Mouse (Mus musculus) liver, embryonic 14.5 days (tissue): ENCODE measurements around the gene Myt1l. TPM values are rescaled to one million over a fixed set of nuclear protein-coding genes. Genes with fewer than 3 reads are reported as not detected.

Experiments used
- ATAC-seq: fragments of 200-750 bp; cut with Nextera tagmentation; 2 replicates; pipeline ENCODE4 v1.8.0; 2017; ENCODE audit warnings: moderate number of reproducible peaks, mild to moderate bottlenecking, moderate library complexity; ENCODE audit not compliant: insufficient read depth
- DNase-seq, 3 experiments: peaks; one replicate each; pipeline ENCODE4 v3.0.0-alpha.2; 2012 to 2013; ENCODE audit warnings: low read depth in 3 of 3, low spot score in 3 of 3
- H3K27ac ChIP-seq: fragments of 300-500 bp; sonication (generic); 2 replicates; pipeline ENCODE4 v1.5.1; 2014; ENCODE audit warnings: moderate library complexity, mild to moderate bottlenecking, control low read depth, inconsistent platforms
- H3K27me3 ChIP-seq: fragments of 300-500 bp; sonication (generic); 2 replicates; pipeline ENCODE4 v1.6.1; 2014; ENCODE audit warnings: mild to moderate bottlenecking, low read length, moderate library complexity; ENCODE audit not compliant: control insufficient read depth, insufficient read depth
- H3K36me3 ChIP-seq: fragments of 300-500 bp; sonication (generic); replicated peaks from 2 replicates; pipeline ENCODE4 v1.6.1; 2014; ENCODE audit warnings: low read depth; ENCODE audit not compliant: control insufficient read depth, insufficient read depth
- H3K4me1 ChIP-seq, 2 experiments: fragments of 200-500 bp in 1 of 2; fragments of 300-500 bp in 1 of 2; sonication (generic) in 1 of 2; replicated peaks; 2 replicates each; pipeline ENCODE4 v1.6.1; 2012 to 2014; ENCODE audit warnings: antibody characterized with exemption in 1 of 2, inconsistent platforms in 1 of 2, low read length in 1 of 2; ENCODE audit not compliant: control insufficient read depth in 2 of 2, insufficient read depth in 2 of 2
- H3K4me2 ChIP-seq: fragments of 300-500 bp; sonication (generic); 2 replicates; pipeline ENCODE4 v1.6.1; 2014; ENCODE audit warnings: low read depth, mild to moderate bottlenecking, control low read depth, moderate library complexity
- H3K4me3 ChIP-seq, 2 experiments: fragments of 200-500 bp in 1 of 2; fragments of 300-500 bp in 1 of 2; sonication (generic) in 1 of 2; 2 replicates each; pipeline ENCODE4 v1.5.1; 2012 to 2014; ENCODE audit warnings: low read depth in 2 of 2, low read length in 2 of 2, mild to moderate bottlenecking in 2 of 2, control low read depth in 1 of 2, inconsistent platforms in 1 of 2, moderate library complexity in 1 of 2; ENCODE audit not compliant: insufficient read depth in 1 of 2
- H3K9ac ChIP-seq: fragments of 300-500 bp; sonication (generic); replicated peaks from 2 replicates; pipeline ENCODE4 v1.6.1; 2014; ENCODE audit warnings: mild to moderate bottlenecking, control low read depth, moderate library complexity
- H3K9me3 ChIP-seq: fragments of 300-500 bp; sonication (generic); 2 replicates; pipeline ENCODE4 v1.6.1; 2016; ENCODE audit warnings: low read length, mixed read lengths; ENCODE audit not compliant: control insufficient read depth
- CTCF ChIP-seq: IDR thresholded peaks from 2 replicates; pipeline ENCODE4 v1.5.1; 2016; ENCODE audit warnings: antibody characterized with exemption, low read depth, control low read depth
- EP300 ChIP-seq: IDR thresholded peaks from 2 replicates; pipeline ENCODE4 v1.6.1; 2016; ENCODE audit warnings: antibody characterized with exemption, low read depth
- WGBS: fragments of 180-500 bp; shearing (Covaris S2); extraction: QIAGEN DNeasy Blood & Tissue Kit; methylation state at CpG from one replicate; pipeline ENCODE4 v1.1.7; 2014; ENCODE audit not compliant: insufficient replicate concordance; 5-methylcytosine and 5-hydroxymethylcytosine counted together
- polyA plus RNA-seq, 2 experiments: library from polyadenylated mRNA; depleted of rRNA in 1 of 2; stranded (reverse) in 1 of 2; unstranded in 1 of 2; fragments of >200 nt; fragmentation: Nextera tagmentation in 1 of 2; extraction: Ambion mirVana in 1 of 2; gene quantifications; 2 replicates each; pipeline versions ENCODE4 v1.2.1 to v1.2.3; 2012 to 2014

Gene Myt1l
- polyA plus RNA-seq, 2 experiments = not detected

DNA sequence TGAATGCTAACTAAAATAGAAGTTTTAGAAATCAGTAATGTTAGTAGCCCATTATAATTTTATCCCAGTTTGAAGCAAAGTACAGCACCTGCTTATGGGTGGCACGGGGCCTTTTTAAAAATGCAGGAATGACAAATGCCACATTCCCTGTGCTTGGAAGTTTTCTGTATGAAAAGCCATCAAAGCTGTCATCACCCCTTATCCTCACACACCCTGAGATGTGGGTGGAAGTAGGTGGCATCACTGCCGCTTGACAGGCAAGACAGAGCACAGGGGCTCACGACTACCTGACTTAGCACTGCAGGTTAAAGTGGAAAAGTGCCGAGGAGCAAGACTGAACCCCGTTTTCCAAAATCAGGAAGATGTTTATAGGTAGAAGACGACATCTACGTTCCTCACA, 310.2 kb downstream of the Myt1l start:
- Histone ChIP-seq H3K4me2 (no peak overlapping the region), H3K4me3 (no peak overlapping the region), H3K9me3 (no peaks in the 10 kb centered on the region), H3K9ac (no peak overlapping the region), H3K4me1 (no peaks in the 10 kb centered on the region), H3K36me3 (no peaks in the 10 kb centered on the region), H3K27ac (no peak overlapping the region), H3K27me3 (no peaks in the 10 kb centered on the region)
- WGBS = 58% methylated on average over 7 of the region's 7 CpGs
- no peak for ATAC-seq
- TF ChIP-seq EP300 (no peak), CTCF (no peak)
- DNase-seq = no peak

DNA sequence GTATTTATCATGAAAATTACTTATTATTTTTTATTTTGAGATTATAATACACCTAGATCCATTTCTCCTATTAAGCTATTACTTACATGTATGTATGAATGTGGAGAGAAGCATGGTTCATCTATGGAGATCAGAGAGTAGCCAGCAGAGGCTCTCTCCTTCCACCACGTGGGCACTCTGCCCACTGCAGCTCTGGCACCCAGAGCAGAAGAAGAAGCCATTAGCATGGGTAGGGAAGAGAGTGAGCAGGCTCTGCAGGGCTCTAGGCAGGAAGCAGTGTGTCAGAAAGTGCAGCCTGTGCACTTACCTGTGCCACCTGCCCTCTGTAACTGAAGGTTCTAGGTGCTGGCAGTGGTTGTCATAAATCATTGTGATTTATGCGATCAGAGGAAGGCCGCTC, 321.8 kb downstream of the Myt1l start:
- Histone ChIP-seq H3K27me3 (no peaks in the 10 kb centered on the region), H3K4me1 (no peaks in the 10 kb centered on the region), H3K9ac (no peak overlapping the region), H3K9me3 (no peaks in the 10 kb centered on the region), H3K36me3 (no peaks in the 10 kb centered on the region), H3K4me2 (no peak overlapping the region), H3K27ac (no peak overlapping the region), H3K4me3 (no peak overlapping the region)
- no peak for DNase-seq
- TF ChIP-seq CTCF = no peak
- TF ChIP-seq EP300 = no peak
- 51% methylated on average over 3 of the region's 3 CpGs for WGBS
- no peak for ATAC-seq

DNA sequence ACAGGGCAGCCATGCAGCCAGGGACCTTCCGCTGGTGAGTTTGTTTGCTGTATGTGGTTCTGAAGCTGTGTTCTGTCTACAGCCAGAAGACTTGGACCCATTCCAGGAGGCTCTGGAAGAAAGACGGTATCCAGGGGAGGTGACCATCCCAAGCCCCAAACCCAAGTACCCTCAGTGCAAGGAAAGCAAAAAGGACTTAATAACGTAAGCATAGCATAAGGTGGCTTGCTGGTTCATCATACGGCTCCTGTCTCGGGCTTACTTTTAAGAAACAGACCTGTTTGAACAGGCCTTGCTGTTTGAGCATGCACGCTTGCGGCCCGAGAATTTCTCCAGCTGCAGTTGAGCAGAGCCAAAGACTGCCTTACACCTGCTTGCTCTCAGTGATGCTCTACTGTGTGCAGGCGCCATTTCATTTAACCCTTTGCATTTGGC, 326.0 kb downstream of the Myt1l start:
- H3K9ac ChIP-seq = no peak overlapping the region

GRCm38 (mm10) chr12:29855007-29855406, 326.8 kb downstream of the Myt1l start:
- Histone ChIP-seq H3K9ac (no peak overlapping the region), H3K9me3 (no peaks in the 10 kb centered on the region), H3K4me2 (no peak overlapping the region), H3K4me3 (no peak overlapping the region), H3K4me1 (no peaks in the 10 kb centered on the region), H3K36me3 (no peaks in the 10 kb centered on the region), H3K27ac (no peak overlapping the region), H3K27me3 (no peaks in the 10 kb centered on the region)
- 26% methylated on average over 5 of the region's 5 CpGs for WGBS
- peak; percentile 55 for TF ChIP-seq CTCF
- no peak for TF ChIP-seq EP300
- ATAC-seq = no peak
- DNase-seq = no peak

More for the DNA sequence above, 326.0 kb downstream of the Myt1l start:
- no peak for TF ChIP-seq EP300
- TF ChIP-seq CTCF = no peak
- no peak for DNase-seq
- Histone ChIP-seq H3K4me2 (no peak overlapping the region), H3K4me1 (no peaks in the 10 kb centered on the region), H3K27ac (no peak overlapping the region), H3K9me3 (no peaks in the 10 kb centered on the region), H3K4me3 (no peak overlapping the region), H3K36me3 (no peaks in the 10 kb centered on the region), H3K27me3 (no peaks in the 10 kb centered on the region)
- WGBS = 69% methylated on average over 9 of the region's 9 CpGs
- no peak for ATAC-seq

DNA sequence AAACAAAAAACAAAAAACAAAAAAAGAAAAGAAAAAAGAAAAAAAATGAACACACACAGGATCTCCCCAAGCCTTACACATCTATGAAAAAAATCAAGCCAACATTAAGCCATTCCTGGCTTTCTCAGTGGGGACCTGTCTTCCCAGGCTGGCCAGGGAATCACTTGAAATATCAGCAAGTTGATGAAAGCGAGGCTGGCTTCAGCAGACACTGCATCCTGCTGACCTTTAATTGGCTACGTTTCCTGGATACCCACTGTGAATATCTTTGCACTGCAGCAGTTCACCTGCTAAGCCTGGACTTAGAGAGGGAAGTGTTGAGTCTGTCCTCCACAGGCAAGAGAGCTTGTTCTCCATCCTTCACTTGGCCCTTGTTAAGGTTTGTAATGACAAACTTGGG, 332.8 kb downstream of the Myt1l start:
- ATAC-seq (no peak), DNase-seq (no peak)
- Histone ChIP-seq H3K9ac (no peak overlapping the region), H3K4me2 (no peak overlapping the region), H3K27me3 (no peaks in the 10 kb centered on the region), H3K36me3 (no peaks in the 10 kb centered on the region), H3K27ac (no peak overlapping the region), H3K4me3 (no peak overlapping the region), H3K9me3 (no peaks in the 10 kb centered on the region), H3K4me1 (no peaks in the 10 kb centered on the region)
- WGBS = 22% methylated on average over 2 of the region's 2 CpGs
- TF ChIP-seq CTCF = no peak
- no peak for TF ChIP-seq EP300
